In genomic region chr11:98030701-98031442, GRCm38 (mm10) we compare ENCODE assay signal across 12 mouse cellular contexts. TPM values are rescaled to one million over a fixed set of nuclear protein-coding genes. Genes with fewer than 3 reads are reported as not detected.
A peak's percentile ranks its signal among the peaks of the same experiment; 100 is the strongest.
DNase-seq lines count a peak whose midpoint lies in the region; ATAC-seq and TF ChIP-seq lines count a peak whose summit lies in the region.
"Had no signal": no experiment of that assay in that cellular context is flagged by ENCODE, and none has a peak within 500 bp of the region (broad histone marks: within the 10 kb centered on the region; RNA-seq: fewer than 3 reads in every experiment).

No protein-coding gene starts in this region.

- DNase-seq in cerebellum, adult 9-11 months = peak; percentile 11
- no peak for DNase-seq in cerebellum, postnatal 10 days
- DNase-seq in left cerebral cortex, adult 2 months (ENCODE audit: extremely low spot score in 1 of 2, low spot score in 2 of 2) = no peak
- DNase-seq in left cerebral cortex, postnatal 14 days (ENCODE audit: low spot score in 2 of 2) = no peak
- peak; percentile 54 for DNase-seq in NIH3T3 (ENCODE audit: low read depth)
- no peak for DNase-seq in right cerebral cortex, postnatal 4 days

- no peak overlapping the region for H3K4me3 ChIP-seq in left cerebral cortex, adult 2 months
- H3K4me3 ChIP-seq: embryonic facial prominence, embryonic 15.5 days; limb, embryonic 15.5 days; neural tube, embryonic 12.5 days had no signal

- intact Hi-C loops in left cerebral cortex, adult 2 months (cut with DNase I) = loop anchor here (1.0 to 10.0 kb wide), 2 partner anchors 44 to 114 kb away; no protein-coding TSS in a partner anchor
- intact Hi-C loops in left cerebral cortex, postnatal 14 days (cut with DNase I) = loop anchor here (1.0 kb wide), 1 partner anchor 44 kb away; no protein-coding TSS in a partner anchor

- TF ChIP-seq CTCF in left cerebral cortex, adult 2 months (IDR thresholded peaks at IDR 0.05) = peak; percentile 15

- H3K27ac ChIP-seq in left cerebral cortex, adult 2 months = no peak overlapping the region
- H3K27ac ChIP-seq: embryonic facial prominence, embryonic 15.5 days; limb, embryonic 15.5 days; neural tube, embryonic 12.5 days had no signal

- 0 out of 2 replicates have a peak, but pooled peaks have one; percentile 4 for ATAC-seq in megakaryocyte-erythroid progenitor cell, adult 5-6 weeks (replicated peaks; ENCODE audit: low FRiP score, low TSS enrichment, poor library complexity, severe bottlenecking)
- no peak for ATAC-seq in granulocyte monocyte progenitor cell, adult 5-6 weeks (replicated peaks; ENCODE audit: poor library complexity, severe bottlenecking)
- ATAC-seq: inflammation-experienced regulatory T-cells, adult 6 months had no signal

RNA-seq across cellular contexts. Expression of gene Rpl19, which starts 4.4 kb away (rescaled TPM):
- total RNA-seq in left cerebral cortex, adult 2 months (2021) = 100 to 1,000 TPM; 560 to 591 TPM
- total RNA-seq in left cerebral cortex, postnatal 14 days (2021) = 100 to 1,000 TPM; 536 to 545 TPM
- total RNA-seq in megakaryocyte-erythroid progenitor cell, adult 5-6 weeks (2014; fragmentation: Nextera tagmentation) = 4,206 and 4,300 TPM in 2 replicates
- 1,746 and 2,000 TPM in 2 replicates for total RNA-seq in megakaryocyte-erythroid progenitor cell, adult 5-6 weeks (2017)
- total RNA-seq in granulocyte monocyte progenitor cell, adult 5-6 weeks (2014; fragmentation: Nextera tagmentation) = 3,567 and 3,801 TPM in 2 replicates
- 1,586 and 1,858 TPM in 2 replicates for total RNA-seq in granulocyte monocyte progenitor cell, adult 5-6 weeks (2017)

RNA-seq across cellular contexts. Expression of gene Cacnb1, which starts 8.0 kb away (rescaled TPM):
- 100 to 1,000 TPM; 150 to 170 TPM for total RNA-seq in left cerebral cortex, adult 2 months (2021)
- total RNA-seq in left cerebral cortex, postnatal 14 days (2021) = 100 to 1,000 TPM; 150 TPM
- total RNA-seq in megakaryocyte-erythroid progenitor cell, adult 5-6 weeks (2014; fragmentation: Nextera tagmentation) = 0.40 and 0.98 TPM in 2 replicates
- total RNA-seq in megakaryocyte-erythroid progenitor cell, adult 5-6 weeks (2017) = 0.38 TPM in 1 of 2 replicates, not detected in the other
- total RNA-seq in granulocyte monocyte progenitor cell, adult 5-6 weeks (2014; fragmentation: Nextera tagmentation) = 0.71 and 4.5 TPM in 2 replicates
- 0.56 and 0.77 TPM in 2 replicates for total RNA-seq in granulocyte monocyte progenitor cell, adult 5-6 weeks (2017)

RNA-seq across cellular contexts. Expression of gene Stac2, which starts 22.4 kb away (rescaled TPM):
- 10 to 100 TPM; 97.3 to 99.9 TPM for total RNA-seq in left cerebral cortex, adult 2 months (2021)
- total RNA-seq in left cerebral cortex, postnatal 14 days (2021) = 10 to 100 TPM; 27.7 to 28.0 TPM
- not detected in 2 replicates for total RNA-seq in megakaryocyte-erythroid progenitor cell, adult 5-6 weeks (2014; fragmentation: Nextera tagmentation)
- total RNA-seq in megakaryocyte-erythroid progenitor cell, adult 5-6 weeks (2017) = not detected in 2 replicates
- total RNA-seq in granulocyte monocyte progenitor cell, adult 5-6 weeks (2014; fragmentation: Nextera tagmentation) = not detected in 2 replicates
- not detected in 2 replicates for total RNA-seq in granulocyte monocyte progenitor cell, adult 5-6 weeks (2017)

RNA-seq across cellular contexts. Expression of gene Arl5c, which starts 34.9 kb away (rescaled TPM):
- total RNA-seq in left cerebral cortex, adult 2 months (2021) = 1 to 10 TPM; 1.2 TPM
- total RNA-seq in left cerebral cortex, postnatal 14 days (2021) = 1 to 10 TPM; 2.2 to 2.3 TPM
- 2.4 and 9.8 TPM in 2 replicates for total RNA-seq in megakaryocyte-erythroid progenitor cell, adult 5-6 weeks (2014; fragmentation: Nextera tagmentation)
- 0.50 and 2.7 TPM in 2 replicates for total RNA-seq in megakaryocyte-erythroid progenitor cell, adult 5-6 weeks (2017)
- total RNA-seq in granulocyte monocyte progenitor cell, adult 5-6 weeks (2014; fragmentation: Nextera tagmentation) = 11.0 and 15.7 TPM in 2 replicates
- 2.9 and 6.1 TPM in 2 replicates for total RNA-seq in granulocyte monocyte progenitor cell, adult 5-6 weeks (2017)

RNA-seq across cellular contexts. Expression of gene Plxdc1, which starts 44.6 kb away (rescaled TPM):
- 10 to 100 TPM; 35.2 to 37.1 TPM for total RNA-seq in left cerebral cortex, adult 2 months (2021)
- total RNA-seq in left cerebral cortex, postnatal 14 days (2021) = 10 to 100 TPM in 1 of 2 experiments, 1 to 10 TPM in 1; 9.8 to 14.9 TPM
- total RNA-seq in megakaryocyte-erythroid progenitor cell, adult 5-6 weeks (2014; fragmentation: Nextera tagmentation) = 10.2 and 11.8 TPM in 2 replicates
- 3.4 and 4.1 TPM in 2 replicates for total RNA-seq in megakaryocyte-erythroid progenitor cell, adult 5-6 weeks (2017)
- 3.1 and 3.2 TPM in 2 replicates for total RNA-seq in granulocyte monocyte progenitor cell, adult 5-6 weeks (2014; fragmentation: Nextera tagmentation)
- 1.6 and 3.9 TPM in 2 replicates for total RNA-seq in granulocyte monocyte progenitor cell, adult 5-6 weeks (2017)

Comparison
In these comparisons a context has a peak if more than half of its experiments do, and no peak if none do; other contexts are left out.
1. DNase-seq: peak in cerebellum, adult 9-11 months (single experiment) and NIH3T3 (single experiment); none in cerebellum, postnatal 10 days (0 of 2), left cerebral cortex, adult 2 months (0 of 2), left cerebral cortex, postnatal 14 days (0 of 2) and right cerebral cortex, postnatal 4 days (single experiment).
2. RNA of gene Cacnb1, which starts 8.0 kb away (total RNA-seq): 150 to 170 TPM in left cerebral cortex, adult 2 months and 150 TPM in left cerebral cortex, postnatal 14 days; 0.38 to 0.98 TPM in megakaryocyte-erythroid progenitor cell, adult 5-6 weeks and 0.56 to 4.5 TPM in granulocyte monocyte progenitor cell, adult 5-6 weeks; every median in the first group is over 10 times any median in the second.
3. RNA of gene Stac2, which starts 22.4 kb away (total RNA-seq): 97.3 to 99.9 TPM in left cerebral cortex, adult 2 months and 27.7 to 28.0 TPM in left cerebral cortex, postnatal 14 days; not detected in megakaryocyte-erythroid progenitor cell, adult 5-6 weeks and not detected in granulocyte monocyte progenitor cell, adult 5-6 weeks; every median in the first group is over 10 times any median in the second.